Mouse (Mus musculus): ENCODE measurements around the gene Amd1.

DNA sequence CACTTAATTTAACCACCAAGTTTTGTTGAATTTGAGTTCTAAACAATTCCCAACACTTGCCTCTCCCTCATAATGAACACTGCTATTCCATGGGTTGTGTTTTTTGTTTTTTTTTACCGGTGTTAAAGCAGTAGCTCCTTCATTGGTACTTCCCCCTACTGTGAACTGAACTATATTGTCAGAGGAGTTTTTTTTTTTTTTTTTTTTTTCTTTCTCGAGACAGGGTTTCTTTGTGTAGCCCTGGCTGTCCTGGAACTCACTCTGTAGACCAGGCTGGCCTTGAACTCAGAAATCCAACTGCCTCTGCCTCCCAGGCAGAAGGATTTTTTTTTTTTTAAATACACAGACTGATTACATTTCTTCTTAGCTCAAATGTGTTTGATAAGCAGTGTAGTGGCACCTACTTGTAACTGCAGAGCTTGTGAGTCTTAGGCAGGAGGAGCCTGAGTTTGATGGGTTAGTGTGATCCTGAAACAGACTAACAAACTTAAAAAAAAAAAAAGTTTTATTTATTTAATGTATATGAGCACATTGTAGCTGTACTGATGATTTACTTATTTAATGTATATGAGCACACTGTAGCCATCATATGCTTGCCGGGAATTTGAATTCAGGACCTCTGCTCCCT is 44.9 kb upstream of the Amd1 start:
- no peak for TF ChIP-seq POLR2A (IDR thresholded peaks at IDR 0.05; ENCODE audit: control insufficient read depth, low read depth, low read length)
- no peak for TF ChIP-seq CTCF (IDR thresholded peaks at IDR 0.05; ENCODE audit: control insufficient read depth, insufficient read depth, insufficient replicate concordance, low read depth, low read length)
